In genomic region chr11:46058011-46058410, GRCm38 (mm10) we compare ENCODE assay signal across 9 mouse cellular contexts. TPM values are rescaled to one million over a fixed set of nuclear protein-coding genes. Genes with fewer than 3 reads are reported as not detected.
A peak's percentile ranks its signal among the peaks of the same experiment; 100 is the strongest.
DNase-seq lines count a peak whose midpoint lies in the region; ATAC-seq and TF ChIP-seq lines count a peak whose summit lies in the region.
"Had no signal": no experiment of that assay in that cellular context is flagged by ENCODE, and none has a peak within 500 bp of the region (broad histone marks: within the 10 kb centered on the region; RNA-seq: fewer than 3 reads in every experiment).

No protein-coding gene starts in this region.

- H3K36me3 ChIP-seq in kidney, postnatal 0 days (ENCODE audit: insufficient read depth, low read length), result no peaks in the 10 kb centered on the region
- peaks cover 11% of the 10 kb centered on the region; the same call in 1 of the 2 replicates for H3K36me3 ChIP-seq in neural tube, embryonic 12.5 days

- 25% methylated on average over 9 of the region's 9 CpGs for whole genome bisulfite sequencing in kidney, postnatal 0 days
- 38% methylated on average over 9 of the region's 9 CpGs for WGBS in neural tube, embryonic 12.5 days

- H3K9me3 ChIP-seq in kidney, postnatal 0 days (replicated peaks; ENCODE audit: low read length), result no peaks in the 10 kb centered on the region
- no peaks in the 10 kb centered on the region for H3K9me3 ChIP-seq in neural tube, embryonic 12.5 days

- intact Hi-C loops in left cerebral cortex, adult 2 months (cut with DNase I), result loop anchor here (5.0 kb wide), 1 partner anchor 111 kb away; no protein-coding TSS in a partner anchor

- TF ChIP-seq CTCF in kidney, postnatal 0 days (IDR thresholded peaks at IDR 0.05; ENCODE audit: low read depth), result no peak
- no peak for TF ChIP-seq CTCF in embryonic fibroblast, embryonic 13.5 days (IDR thresholded peaks at IDR 0.05; ENCODE audit: borderline replicate concordance, insufficient read depth, low read length)
- TF ChIP-seq CTCF in left cerebral cortex, adult 2 months (IDR thresholded peaks at IDR 0.05), result no peak

- H3K4me3 ChIP-seq in kidney, postnatal 0 days (replicated peaks; ENCODE audit: low read depth, low read length), result no peak overlapping the region
- H3K4me3 ChIP-seq in embryonic fibroblast, embryonic 13.5 days (ENCODE audit: insufficient read depth, low read length), result peak overlapping the region; percentile 47
- no peak overlapping the region for H3K4me3 ChIP-seq in neural tube, embryonic 12.5 days
- H3K4me3 ChIP-seq in left cerebral cortex, adult 2 months, result no peak overlapping the region

- TF ChIP-seq POLR2A in embryonic fibroblast, embryonic 13.5 days (IDR thresholded peaks at IDR 0.05; ENCODE audit: low read depth, low read length), result peak; percentile 40

- peaks cover 8% of the 10 kb centered on the region; the same call in 1 of the 2 replicates for H3K4me1 ChIP-seq in kidney, postnatal 0 days (replicated peaks; ENCODE audit: insufficient read depth, low read length)
- H3K4me1 ChIP-seq in embryonic fibroblast, embryonic 13.5 days (ENCODE audit: control insufficient read depth, insufficient read depth, low read length), result peaks cover 10% of the 10 kb centered on the region
- H3K4me1 ChIP-seq in neural tube, embryonic 12.5 days, result peaks cover 11% of the 10 kb centered on the region; the same call in 1 of the 2 replicates

- no peak overlapping the region for H3K9ac ChIP-seq in kidney, postnatal 0 days (ENCODE audit: low read depth, low read length)
- no peak overlapping the region for H3K9ac ChIP-seq in neural tube, embryonic 12.5 days

- H3K27ac ChIP-seq in kidney, postnatal 0 days, result no peak overlapping the region
- H3K27ac ChIP-seq in embryonic fibroblast, embryonic 13.5 days (ENCODE audit: insufficient read depth, low read length), result peak overlapping the region; percentile 85
- H3K27ac ChIP-seq in neural tube, embryonic 12.5 days, result no peak overlapping the region
- H3K27ac ChIP-seq in left cerebral cortex, adult 2 months, result no peak overlapping the region

- DNase-seq in kidney, postnatal 0 days (ENCODE audit: low spot score), result no peak
- DNase-seq in kidney, postnatal 14 days, result no peak
- DNase-seq in induced T-regulatory cell, adult 2 months (ENCODE audit: low read depth), result peak; percentile 59
- no peak for DNase-seq in gastrocnemius, postnatal 25 days
- no peak for DNase-seq in left cerebral cortex, adult 9 months (ENCODE audit: low spot score in 2 of 2)
- DNase-seq in left cerebral cortex, adult 2 months (ENCODE audit: extremely low spot score in 1 of 2, low spot score in 2 of 2), result no peak
- DNase-seq: cerebellum, adult 18-20 months had no signal

- H3K4me2 ChIP-seq in kidney, postnatal 0 days (ENCODE audit: low read length), result peak overlapping the region; percentile 64
- H3K4me2 ChIP-seq in neural tube, embryonic 12.5 days (replicated peaks), result peak overlapping the region; percentile 67

- ATAC-seq in kidney, postnatal 0 days (replicated peaks; ENCODE audit: low FRiP score, low read depth), result no peak
- ATAC-seq in neural tube, embryonic 12.5 days (ENCODE audit: low FRiP score, low read depth), result no peak

- H3K27me3 ChIP-seq in kidney, postnatal 0 days (ENCODE audit: insufficient read depth, low read length), result no peaks in the 10 kb centered on the region
- H3K27me3 ChIP-seq in neural tube, embryonic 12.5 days (replicated peaks), result no peaks in the 10 kb centered on the region

RNA-seq across cellular contexts. Expression of gene Adam19, which starts 2.2 kb away (rescaled TPM):
- 6.5 and 8.1 TPM in 2 replicates for polyA plus RNA-seq in kidney, postnatal 0 days (2015; fragmentation: Nextera tagmentation; extraction: Ambion mirVana)
- 91.6 and 111 TPM in 2 replicates for polyA plus RNA-seq in embryonic fibroblast, embryonic 13.5 days (2011; ENCODE audit: insufficient read length, low read depth, missing spikeins)
- polyA plus RNA-seq in neural tube, embryonic 12.5 days (2016; fragmentation: Nextera tagmentation; extraction: Ambion mirVana), result 21.1 and 25.2 TPM in 2 replicates
- total RNA-seq in gastrocnemius, postnatal 25 days (2021), result 1 to 10 TPM; 4.9 to 8.0 TPM
- 10 to 100 TPM; 19.1 to 19.8 TPM for total RNA-seq in left cerebral cortex, adult 2 months (2021)

RNA-seq across cellular contexts. Expression of gene Gm12166, which starts 5.9 kb away (rescaled TPM):
- polyA plus RNA-seq in kidney, postnatal 0 days (2015; fragmentation: Nextera tagmentation; extraction: Ambion mirVana), result 6.0 and 6.2 TPM in 2 replicates
- 3.0 and 15.8 TPM in 2 replicates for polyA plus RNA-seq in embryonic fibroblast, embryonic 13.5 days (2011; ENCODE audit: insufficient read length, low read depth, missing spikeins)
- polyA plus RNA-seq in neural tube, embryonic 12.5 days (2016; fragmentation: Nextera tagmentation; extraction: Ambion mirVana), result 3.9 and 4.8 TPM in 2 replicates
- 1 to 10 TPM in 1 of 2 experiments, under 1 TPM in 1; 0.51 to 1.2 TPM for total RNA-seq in gastrocnemius, postnatal 25 days (2021)
- total RNA-seq in left cerebral cortex, adult 2 months (2021), result 1 to 10 TPM; 2.7 to 3.8 TPM
